8 mouse cellular contexts compared by ENCODE assay signal in the genomic region with DNA sequence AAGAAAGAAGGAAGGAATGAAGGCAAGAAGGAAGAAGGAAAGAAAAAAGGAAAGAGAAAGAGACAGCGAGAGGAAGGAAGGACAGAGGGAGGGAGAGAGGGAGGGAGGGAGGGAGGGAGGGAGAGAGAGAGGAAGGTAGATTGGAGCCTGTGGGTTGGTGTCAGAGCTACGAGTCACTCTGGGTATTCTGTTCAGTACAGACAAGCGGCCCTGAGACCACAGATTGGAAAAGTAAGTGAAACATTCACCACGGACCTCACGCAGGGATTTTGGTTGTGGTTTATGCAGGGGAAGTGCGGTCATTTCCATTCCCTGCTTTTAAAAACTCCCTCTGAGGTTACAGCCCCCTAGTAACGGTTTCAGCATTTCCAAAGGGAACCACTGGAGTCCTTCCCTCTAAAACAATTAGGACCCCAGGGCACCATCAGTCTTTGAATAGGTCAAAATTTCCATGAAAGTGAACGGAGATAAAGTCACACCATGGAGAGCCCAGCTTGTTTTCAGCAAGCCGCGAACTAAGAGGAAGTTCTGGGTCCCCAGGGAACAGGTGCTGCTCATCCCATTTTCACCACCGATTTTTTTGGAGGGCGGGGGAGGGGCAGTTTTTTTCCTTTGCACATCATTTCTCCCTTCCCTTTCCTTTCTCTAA. TPM values are rescaled to one million over a fixed set of nuclear protein-coding genes. Genes with fewer than 3 reads are reported as not detected.
DNase-seq lines count a peak whose midpoint lies in the region; ATAC-seq lines count a peak whose summit lies in the region.

No protein-coding gene starts in this region.

- H3K4me1 ChIP-seq in lung, embryonic 15.5 days, result no peaks in the 10 kb centered on the region
- H3K4me1 ChIP-seq in stomach, embryonic 15.5 days, result no peaks in the 10 kb centered on the region

- no peak overlapping the region for H3K4me3 ChIP-seq in lung, embryonic 15.5 days
- H3K4me3 ChIP-seq in stomach, embryonic 15.5 days (replicated peaks), result no peak overlapping the region

- no peak for DNase-seq in lung, adult 18-20 months
- peak; percentile 45 to 60 for DNase-seq in kidney, postnatal 25 days
- no peak for DNase-seq in spleen, postnatal 14 days (ENCODE audit: low spot score in 2 of 2)
- DNase-seq in spleen, adult 12 weeks (ENCODE audit: low spot score), result no peak
- DNase-seq in testis, postnatal 10 days (ENCODE audit: low spot score), result no peak

- no peaks in the 10 kb centered on the region for H3K36me3 ChIP-seq in lung, embryonic 15.5 days
- H3K36me3 ChIP-seq in stomach, embryonic 15.5 days, result no peaks in the 10 kb centered on the region

- H3K27ac ChIP-seq in lung, embryonic 15.5 days, result no peak overlapping the region
- H3K27ac ChIP-seq in stomach, embryonic 15.5 days, result no peak overlapping the region

- H3K4me2 ChIP-seq in lung, embryonic 15.5 days, result peak overlapping the region; percentile 10; the same call in 1 of the 2 replicates
- peak overlapping the region; percentile 25; the same call in 1 of the 2 replicates for H3K4me2 ChIP-seq in stomach, embryonic 15.5 days

- no peaks in the 10 kb centered on the region for H3K27me3 ChIP-seq in lung, embryonic 15.5 days
- H3K27me3 ChIP-seq in stomach, embryonic 15.5 days (replicated peaks), result no peaks in the 10 kb centered on the region

- H3K9me3 ChIP-seq in lung, embryonic 15.5 days, result no peaks in the 10 kb centered on the region
- no peaks in the 10 kb centered on the region for H3K9me3 ChIP-seq in stomach, embryonic 15.5 days

- no peak overlapping the region for H3K9ac ChIP-seq in lung, embryonic 15.5 days
- no peak overlapping the region for H3K9ac ChIP-seq in stomach, embryonic 15.5 days

- no peak for ATAC-seq in lung, embryonic 15.5 days (ENCODE audit: borderline replicate concordance, extremely low read depth, low FRiP score, low TSS enrichment)
- peak; percentile 78 for ATAC-seq in granulocyte monocyte progenitor cell, adult 5-6 weeks (replicated peaks; ENCODE audit: poor library complexity, severe bottlenecking)
- ATAC-seq in stomach, embryonic 15.5 days (ENCODE audit: insufficient read depth, low FRiP score, low read depth), result no peak

- WGBS in lung, embryonic 15.5 days, result 4% methylated on average over 12 of the region's 12 CpGs
- WGBS in stomach, embryonic 15.5 days, result 7% methylated on average over 12 of the region's 12 CpGs

RNA-seq across cellular contexts. Expression of a gene that starts 45.2 kb away (rescaled TPM):
- 17.4 and 18.7 TPM in 2 replicates for polyA plus RNA-seq in lung, embryonic 15.5 days (2015; fragmentation: Nextera tagmentation; extraction: Ambion mirVana)
- total RNA-seq in granulocyte monocyte progenitor cell, adult 5-6 weeks (2014; fragmentation: Nextera tagmentation), result 30.3 and 40.2 TPM in 2 replicates
- 21.1 and 25.9 TPM in 2 replicates for total RNA-seq in granulocyte monocyte progenitor cell, adult 5-6 weeks (2017)
- 20.9 and 26.7 TPM in 2 replicates for polyA plus RNA-seq in stomach, embryonic 15.5 days (2015; fragmentation: Nextera tagmentation; extraction: Ambion mirVana)

Comparison
In these comparisons a context has a peak if more than half of its experiments do, and no peak if none do; other contexts are left out.
1. DNase-seq: peak in kidney, postnatal 25 days (2 of 2); none in lung, adult 18-20 months (0 of 2), spleen, postnatal 14 days (0 of 2), spleen, adult 12 weeks (single experiment) and testis, postnatal 10 days (single experiment).